10 mouse cellular contexts compared by ENCODE assay signal in the genomic region with DNA sequence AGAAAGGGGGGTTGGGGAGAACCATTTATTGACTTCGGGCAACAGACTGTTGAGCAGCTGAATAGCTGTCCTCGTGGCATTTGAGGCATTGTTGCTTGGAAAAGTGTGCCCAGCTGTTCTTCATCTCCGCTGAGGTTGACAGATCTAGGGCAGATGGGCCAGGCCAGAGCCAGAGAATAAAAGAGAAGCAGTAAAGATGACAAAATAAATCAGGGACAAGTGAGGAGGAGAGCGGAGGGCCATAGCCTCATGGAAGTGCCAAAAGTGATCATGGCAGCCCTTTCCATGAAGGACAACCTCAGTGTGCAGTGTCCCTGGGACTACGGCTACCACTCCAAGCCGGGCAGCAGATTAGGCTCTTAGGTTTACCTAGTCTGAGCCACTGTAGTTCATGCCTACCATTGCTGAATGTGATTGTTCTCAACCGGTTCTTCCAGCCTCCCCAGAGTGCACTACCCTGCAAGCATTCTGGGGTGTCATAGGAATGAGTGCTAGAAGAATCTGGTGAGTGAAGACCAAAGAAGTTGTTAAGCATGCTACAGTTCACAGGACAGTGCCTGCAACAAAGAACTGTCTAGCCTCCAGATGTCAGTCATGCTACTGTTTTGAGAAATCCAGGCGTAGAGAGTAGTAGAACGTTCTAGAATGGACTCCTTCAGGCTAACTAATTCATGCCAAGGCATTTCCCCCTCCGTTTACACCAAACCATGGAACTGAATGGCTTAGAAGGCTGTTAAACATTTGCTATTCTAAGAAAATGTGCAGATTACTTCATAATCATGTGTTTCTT.
DNase-seq lines count a peak whose midpoint lies in the region; ATAC-seq and TF ChIP-seq lines count a peak whose summit lies in the region.
"Had no signal": no experiment of that assay in that cellular context is flagged by ENCODE, and none has a peak within 500 bp of the region (broad histone marks: within the 10 kb centered on the region; RNA-seq: fewer than 3 reads in every experiment).

No protein-coding gene starts in this region.

- peak; percentile 38; the same call in 1 of the 2 replicates for ATAC-seq in lung, embryonic 14.5 days (ENCODE audit: insufficient read depth)
- peak; percentile 63; the same call in 1 of the 2 replicates for ATAC-seq in embryonic facial prominence, embryonic 14.5 days (ENCODE audit: low read depth)
- no peak for ATAC-seq in stomach, embryonic 15.5 days (ENCODE audit: insufficient read depth, low FRiP score, low read depth)

- no peak overlapping the region for H3K4me3 ChIP-seq in lung, embryonic 14.5 days (ENCODE audit: low read depth, low read length)
- no peak overlapping the region for H3K4me3 ChIP-seq in lung, adult 2 months (replicated peaks; ENCODE audit: extremely low read depth, low read depth, low read length)
- no peak overlapping the region for H3K4me3 ChIP-seq in embryonic facial prominence, embryonic 14.5 days (ENCODE audit: low read depth, low read length)
- no peak overlapping the region for H3K4me3 ChIP-seq in stomach, embryonic 15.5 days (replicated peaks)

- H3K36me3 ChIP-seq in lung, embryonic 14.5 days (ENCODE audit: insufficient read depth): peaks cover 49% of the 10 kb centered on the region
- peaks cover 59% of the 10 kb centered on the region for H3K36me3 ChIP-seq in embryonic facial prominence, embryonic 14.5 days (ENCODE audit: control insufficient read depth, insufficient read depth, low read length)
- peaks cover 15% of the 10 kb centered on the region; the same call in 1 of the 2 replicates for H3K36me3 ChIP-seq in stomach, embryonic 15.5 days
- H3K36me3 ChIP-seq: G1E had no signal

- DNase-seq in lung, embryonic 14.5 days: peak; percentile 47
- no peak for DNase-seq in lung, adult 2 months
- peak; percentile 69 for DNase-seq in embryonic facial prominence, embryonic 14.5 days (ENCODE audit: low spot score)
- DNase-seq in kidney, postnatal 10 days: peak; percentile 72
- no peak for DNase-seq in layer of hippocampus, adult 9-11 months
- no peak for DNase-seq in liver
- DNase-seq: thymus, adult 2 months had no signal

- H3K27me3 ChIP-seq in lung, embryonic 14.5 days (ENCODE audit: insufficient read depth, low read length): no peaks in the 10 kb centered on the region
- no peaks in the 10 kb centered on the region for H3K27me3 ChIP-seq in embryonic facial prominence, embryonic 14.5 days (replicated peaks; ENCODE audit: control insufficient read depth, insufficient read depth, low read length)
- H3K27me3 ChIP-seq in stomach, embryonic 15.5 days (replicated peaks): no peaks in the 10 kb centered on the region

- 79% methylated on average over 10 of the region's 10 CpGs for WGBS in lung, embryonic 14.5 days
- 65% methylated on average over 10 of the region's 10 CpGs for whole genome bisulfite sequencing in lung, adult 2 months
- WGBS in embryonic facial prominence, embryonic 14.5 days: 73% methylated on average over 10 of the region's 10 CpGs
- WGBS in stomach, embryonic 15.5 days: 65% methylated on average over 10 of the region's 10 CpGs

- no peaks in the 10 kb centered on the region for H3K9me3 ChIP-seq in lung, embryonic 14.5 days (ENCODE audit: low read depth, low read length)
- no peaks in the 10 kb centered on the region for H3K9me3 ChIP-seq in embryonic facial prominence, embryonic 14.5 days (ENCODE audit: control insufficient read depth, low read length)
- no peaks in the 10 kb centered on the region for H3K9me3 ChIP-seq in stomach, embryonic 15.5 days

- H3K4me1 ChIP-seq in lung, embryonic 14.5 days (ENCODE audit: insufficient read depth): no peaks in the 10 kb centered on the region
- H3K4me1 ChIP-seq in lung, adult 2 months (ENCODE audit: control insufficient read depth, insufficient read depth, low read length): no peaks in the 10 kb centered on the region; the same call in 1 of the 2 replicates
- H3K4me1 ChIP-seq in embryonic facial prominence, embryonic 14.5 days (ENCODE audit: control insufficient read depth, insufficient read depth, low read length): peaks cover 2% of the 10 kb centered on the region; the same call in 1 of the 2 replicates
- H3K4me1 ChIP-seq in stomach, embryonic 15.5 days: no peaks in the 10 kb centered on the region

- no peak for TF ChIP-seq CTCF in lung, embryonic 14.5 days (IDR thresholded peaks at IDR 0.05; ENCODE audit: low read depth)
- no peak for TF ChIP-seq CTCF in lung, adult 2 months (IDR thresholded peaks at IDR 0.05; ENCODE audit: insufficient read depth, low read length)

- TF ChIP-seq POLR2A in lung, adult 2 months (IDR thresholded peaks at IDR 0.05; ENCODE audit: borderline replicate concordance, extremely low read depth, low read depth, low read length): no peak

- no peak overlapping the region for H3K27ac ChIP-seq in lung, embryonic 14.5 days (ENCODE audit: low read depth)
- 0 out of 2 replicates have a peak overlapping the region, but pooled peaks have one; percentile 8 for H3K27ac ChIP-seq in embryonic facial prominence, embryonic 14.5 days (replicated peaks; ENCODE audit: low read depth, low read length)
- H3K27ac ChIP-seq in stomach, embryonic 15.5 days: peak overlapping the region; percentile 58; the same call in 1 of the 2 replicates
- H3K27ac ChIP-seq: macrophage had no signal

- H3K4me2 ChIP-seq in lung, embryonic 14.5 days: no peak overlapping the region
- H3K4me2 ChIP-seq in embryonic facial prominence, embryonic 14.5 days (ENCODE audit: low read depth, low read length): no peak overlapping the region
- no peak overlapping the region for H3K4me2 ChIP-seq in stomach, embryonic 15.5 days

- no peak overlapping the region for H3K9ac ChIP-seq in lung, embryonic 14.5 days
- no peak overlapping the region for H3K9ac ChIP-seq in embryonic facial prominence, embryonic 14.5 days (ENCODE audit: low read depth, low read length)
- no peak overlapping the region for H3K9ac ChIP-seq in stomach, embryonic 15.5 days

Comparison
In these comparisons a context has a peak if more than half of its experiments do, and no peak if none do; other contexts are left out.
1. DNase-seq: peak in lung, embryonic 14.5 days (single experiment), embryonic facial prominence, embryonic 14.5 days (single experiment) and kidney, postnatal 10 days (single experiment); none in lung, adult 2 months (single experiment), layer of hippocampus, adult 9-11 months (single experiment) and liver (single experiment).